Mouse (Mus musculus) layer of hippocampus, postnatal 36 days (tissue): ENCODE data around the gene AI661453. TPM values are rescaled to one million over a fixed set of nuclear protein-coding genes. Genes with fewer than 3 reads are reported as not detected.
"Not testable (repeated sequence)": the region's sequence is repeated elsewhere in the genome, so short reads cannot be mapped to it uniquely, and the experiment has no call there.

Experiments used
- DNase-seq, 2 experiments: peaks; one replicate each; pipeline ENCODE4 v3.0.0; 2022
- total RNA-seq, 2 experiments: library from RNA; stranded (reverse); gene quantifications; 2 replicates each; pipeline ENCODE4 v1.2.3; 2021

AI661453 gene
- total RNA-seq = under 1 TPM; 0.10 to 0.33 TPM

GRCm38 (mm10) chr17:47436156-47436906 is at the start of gene AI661453:
TSS of gene AI661453 (plus strand) at chr17:47436615.
- DNase-seq = no peak

GRCm38 (mm10) chr17:47386649-47387048 is 49.8 kb upstream of the AI661453 start:
- DNase-seq = no peak

- DNase-seq = no peak
Observed at GRCm38 (mm10) chr17:47394223-47394869, 42.1 kb upstream of the AI661453 start.

DNA sequence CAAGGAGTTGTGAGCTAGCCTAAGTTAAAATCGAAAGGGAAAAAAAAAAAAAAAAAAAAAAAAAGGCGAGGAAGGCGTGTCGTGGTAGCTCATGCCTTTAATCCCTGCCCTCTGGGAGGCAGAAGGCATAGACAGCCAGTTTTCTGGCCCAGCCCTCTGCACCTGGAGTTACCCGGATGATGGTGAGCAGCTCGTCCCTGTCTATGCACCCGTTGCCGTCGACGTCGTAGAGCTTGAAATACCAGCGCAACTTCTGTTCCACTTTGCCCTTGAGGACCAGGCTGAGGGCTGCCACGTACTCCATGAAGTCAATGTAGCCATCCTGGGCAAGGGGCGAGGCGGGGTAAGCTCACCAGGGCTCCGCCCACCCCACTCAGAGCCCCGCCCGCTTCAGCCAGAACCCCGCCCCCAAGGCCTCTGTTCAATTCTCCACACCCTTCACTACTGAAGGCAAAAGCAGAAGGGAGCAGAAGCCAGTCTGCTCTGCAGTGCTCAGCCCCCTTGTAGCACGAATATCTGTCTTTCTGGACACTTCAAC is 41.0 kb upstream of the AI661453 start:
- DNase-seq = no peak

DNA sequence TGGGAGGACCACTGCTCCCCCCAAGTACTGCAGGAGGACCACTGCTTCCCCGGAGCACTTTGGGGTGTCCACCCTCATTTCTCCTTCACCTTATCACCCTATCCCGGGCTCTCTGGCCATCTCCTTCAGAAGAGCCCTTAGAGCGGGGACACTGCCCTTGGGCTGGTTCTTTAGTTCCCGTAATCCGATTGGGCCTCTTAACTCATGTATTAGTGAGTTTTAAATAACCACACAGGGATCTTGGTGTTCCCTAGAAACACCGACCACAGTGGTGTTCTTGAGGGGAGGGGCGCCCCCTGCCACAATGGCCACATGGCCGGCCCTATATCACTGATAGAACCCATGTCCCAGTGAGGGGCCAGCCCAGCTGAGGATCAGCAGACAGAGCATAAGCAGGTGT is 37.3 kb upstream of the AI661453 start:
- no peak for DNase-seq

GRCm38 (mm10) chr17:47400451-47400850 is 36.0 kb upstream of the AI661453 start, which contains the start of gene Guca1a:
TSS of gene Guca1a (minus strand) at chr17:47400584.
- DNase-seq = no peak

- no peak for DNase-seq
Observed at GRCm38 (mm10) chr17:47407717-47408557, 28.5 kb upstream of the AI661453 start.

- DNase-seq = peak; percentile 18 to 25
Observed at GRCm38 (mm10) chr17:47408558-47408898, 27.9 kb upstream of the AI661453 start.

- peak; percentile 7 to 33 for DNase-seq
Observed at GRCm38 (mm10) chr17:47409897-47410861, 26.2 kb upstream of the AI661453 start.

DNA sequence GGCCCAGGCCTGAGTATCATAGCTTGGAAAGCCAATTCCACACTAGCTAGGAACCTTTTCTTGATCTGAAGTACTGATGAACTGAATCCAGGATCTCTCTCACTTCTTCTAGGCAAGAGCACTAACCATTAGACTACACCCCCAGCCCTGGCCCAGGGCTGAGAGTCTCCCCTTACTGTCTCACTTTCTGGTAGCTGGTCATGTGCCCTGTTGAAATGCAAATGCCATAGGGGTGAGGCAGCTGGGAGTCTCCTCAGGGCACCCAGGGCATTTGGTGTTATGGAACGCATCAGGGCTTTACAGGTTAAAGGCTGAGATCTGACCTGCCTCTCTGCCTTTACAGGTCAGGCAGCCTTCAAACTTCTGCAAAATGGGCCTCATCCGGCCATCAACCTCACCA is 16.2 kb upstream of the AI661453 start:
- no peak for DNase-seq

DNA sequence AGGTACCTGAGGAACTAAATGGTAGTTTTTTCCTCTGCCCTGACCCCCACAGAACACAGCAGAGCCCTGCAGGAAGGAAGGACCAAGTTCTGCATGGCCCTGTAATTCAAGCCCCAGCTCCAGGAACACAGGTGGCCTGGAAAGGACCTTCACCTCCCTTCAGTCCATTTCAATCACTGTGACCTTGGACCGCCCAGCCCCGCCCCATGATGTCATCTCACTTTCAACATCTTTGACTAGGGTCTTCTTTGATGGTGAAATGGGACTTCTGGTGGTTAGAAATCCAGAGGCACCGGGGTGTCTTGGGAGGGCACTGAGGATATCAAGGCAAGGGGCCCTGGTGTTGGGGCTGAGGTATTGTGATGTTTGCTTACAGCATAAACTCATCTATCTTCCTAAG is 14.8 kb upstream of the AI661453 start:
- DNase-seq = no peak

DNA sequence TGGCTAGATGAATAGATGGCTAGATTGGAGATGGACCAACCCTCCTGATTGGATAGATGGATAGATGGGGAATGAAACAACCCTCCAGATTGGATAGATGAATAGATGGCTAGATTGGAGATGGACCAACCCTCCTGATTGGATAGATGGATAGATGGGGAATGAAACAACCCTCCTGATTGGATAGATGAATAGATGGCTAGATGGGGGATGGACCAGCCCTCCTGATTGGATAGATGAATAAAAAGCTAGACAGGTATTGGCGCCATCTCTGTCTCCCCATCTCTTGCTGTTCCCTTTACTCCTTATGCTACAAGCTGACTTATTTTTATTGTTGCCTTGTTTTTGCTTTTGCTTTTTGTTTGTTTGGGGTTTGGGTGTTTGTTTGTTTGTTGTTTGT is 13.8 kb upstream of the AI661453 start:
- not testable (repeated sequence) for DNase-seq

GRCm38 (mm10) chr17:47424186-47424585 is 12.2 kb upstream of the AI661453 start:
- no peak for DNase-seq

GRCm38 (mm10) chr17:47427316-47427715 is 9.1 kb upstream of the AI661453 start:
- DNase-seq = no peak

DNA sequence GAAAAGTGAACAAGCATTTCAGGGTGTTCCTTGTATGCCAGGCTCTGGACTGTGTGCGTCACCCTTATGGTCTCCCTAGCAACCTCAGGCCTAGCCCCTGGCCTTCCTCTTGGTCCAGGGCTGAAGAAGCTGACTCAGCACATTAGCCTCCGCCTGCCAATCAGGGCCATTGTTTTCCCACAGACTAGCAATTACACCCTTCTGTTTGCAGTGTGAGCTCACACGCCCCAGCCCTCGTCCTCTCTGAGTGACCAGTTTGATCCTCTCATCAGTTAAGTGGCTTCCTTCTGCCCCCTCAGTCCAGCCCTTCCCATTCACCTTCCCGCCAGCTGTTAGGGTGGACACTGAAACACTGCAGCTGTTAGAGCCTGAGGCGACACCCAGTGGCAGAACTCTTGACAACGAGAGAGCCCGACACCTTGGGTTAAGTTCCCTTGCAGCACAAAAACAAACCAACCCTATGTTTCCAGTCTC is 7.5 kb upstream of the AI661453 start:
- no peak for DNase-seq

DNA sequence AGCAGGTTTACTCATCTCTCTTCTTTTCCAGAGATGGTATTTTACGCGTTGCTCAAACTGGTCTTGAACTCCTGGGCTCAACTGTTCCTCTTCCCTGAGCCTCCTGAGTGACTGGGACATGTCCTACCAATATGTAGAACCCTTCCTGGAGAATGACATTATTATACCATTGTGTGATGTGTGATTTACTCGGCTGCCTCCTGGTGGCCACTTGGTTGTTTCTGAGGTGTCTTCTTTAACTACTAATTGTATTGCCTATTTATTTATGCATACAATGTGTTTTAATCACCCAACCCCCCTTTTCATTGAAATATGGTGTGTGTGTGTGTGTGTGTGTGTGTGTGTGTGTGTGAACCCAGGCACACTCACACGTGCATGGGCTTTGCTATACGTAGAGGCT is 5.6 kb upstream of the AI661453 start:
- no peak for DNase-seq

GRCm38 (mm10) chr17:47436907-47437547 is 612 bp downstream of the AI661453 start, which contains the start of gene 1700001C19Rik:
TSS of gene 1700001C19Rik (minus strand) at chr17:47437376.
- DNase-seq = no peak

DNA sequence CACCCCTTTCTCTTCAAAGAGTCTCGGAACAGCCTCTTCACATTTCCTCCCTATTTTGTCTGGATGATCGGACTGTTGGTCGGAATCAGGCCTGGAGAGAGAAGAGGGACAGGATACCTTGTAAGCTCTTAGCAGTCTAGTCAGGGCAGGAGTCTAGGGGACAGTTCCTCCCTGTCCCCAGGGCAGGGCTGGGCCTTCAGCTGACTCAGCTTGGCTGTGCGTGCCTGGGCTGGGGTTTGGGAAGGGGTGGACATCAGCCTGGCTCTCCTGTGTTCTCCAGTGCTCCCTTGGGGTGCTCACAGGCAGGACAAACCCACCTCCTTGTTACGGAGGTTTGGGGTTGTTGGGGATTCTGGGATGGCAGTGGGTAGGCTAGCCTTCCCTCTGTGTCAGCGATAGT is 2.2 kb downstream of the AI661453 start:
- DNase-seq = no peak

DNA sequence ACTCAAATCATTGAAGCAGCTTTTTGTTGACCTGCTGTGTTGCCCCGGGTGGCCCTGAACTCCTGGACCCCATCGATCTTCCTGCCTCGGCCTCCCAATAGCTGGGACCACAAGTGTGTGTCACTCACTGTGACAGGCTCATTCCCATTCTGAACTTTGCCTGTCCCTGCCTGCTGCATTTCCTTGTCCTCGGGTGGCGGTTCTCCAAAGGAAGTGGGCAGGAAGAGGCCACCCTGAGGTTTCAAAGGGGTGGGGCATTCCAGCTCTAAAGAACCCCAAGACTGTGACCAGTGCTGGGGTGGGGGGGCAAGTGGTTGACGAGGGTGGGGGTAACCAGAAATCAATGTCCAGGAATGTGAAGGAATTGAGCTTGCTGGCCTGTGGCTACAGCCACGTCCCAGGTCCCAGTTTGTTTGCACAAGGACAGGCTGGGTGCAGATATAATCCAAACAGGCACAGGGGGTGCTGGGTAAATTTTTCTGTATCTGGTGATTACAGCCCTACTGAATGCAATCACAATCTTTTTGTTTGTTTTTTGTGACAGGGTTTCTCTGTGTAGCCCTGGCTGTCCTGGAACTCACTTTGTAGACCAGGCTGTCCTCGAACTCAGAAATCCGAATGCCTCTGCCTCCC is 3.1 kb downstream of the AI661453 start:
- DNase-seq = no peak

DNA sequence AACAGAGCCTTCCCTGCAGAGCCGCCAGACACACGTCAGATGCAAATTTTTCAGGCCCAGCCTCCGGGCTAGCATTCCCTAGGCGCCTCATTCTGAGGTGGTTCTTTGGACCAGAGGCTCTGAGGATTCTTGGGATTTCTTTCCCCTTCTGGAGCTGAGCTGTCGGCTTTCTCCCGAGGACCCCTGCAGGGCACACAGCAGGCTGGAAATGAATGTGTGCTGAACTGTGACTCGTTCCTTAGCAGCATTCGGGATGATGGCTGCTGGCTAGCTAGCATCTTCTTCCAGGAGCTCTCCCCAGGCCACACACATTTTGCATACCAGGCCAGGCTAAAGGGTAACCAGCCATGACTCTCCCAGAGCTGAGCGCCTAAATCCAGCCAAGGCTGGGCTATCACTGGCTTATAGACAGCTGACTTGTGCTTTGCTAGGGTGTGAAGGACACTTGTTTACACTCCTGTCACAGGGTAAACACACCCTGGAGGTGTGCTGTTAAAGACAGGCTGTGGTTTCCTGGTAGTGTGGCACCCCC is 4.0 kb downstream of the AI661453 start:
- DNase-seq = no peak
